Mouse (Mus musculus): ENCODE data around the gene Ddr1. TPM values are rescaled to one million over a fixed set of nuclear protein-coding genes. Genes with fewer than 3 reads are reported as not detected.

Ddr1 gene
- polyA plus RNA-seq, 1 experiment = 44.9 TPM

DNA sequence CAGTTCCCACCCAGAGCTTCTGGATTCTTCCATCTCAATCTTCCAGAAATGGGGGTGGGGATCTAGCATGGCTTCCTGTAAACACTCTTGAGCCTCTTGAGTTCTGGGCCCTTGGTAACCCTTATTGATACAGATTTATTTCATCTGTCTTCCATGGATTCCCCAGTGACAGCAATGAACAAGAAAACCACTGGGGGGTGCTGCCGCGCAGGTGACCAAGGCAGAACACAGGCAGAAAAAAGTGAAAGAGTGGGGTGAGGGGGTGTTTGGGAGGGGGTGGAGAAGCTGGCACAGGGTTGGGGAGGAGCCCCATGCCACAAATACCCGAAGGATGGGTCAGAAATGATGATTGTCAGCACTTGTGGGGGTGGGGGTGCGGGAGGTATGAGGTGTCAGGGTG lies 1.4 kb upstream of the Ddr1 start:
- TF ChIP-seq CTCF (IDR thresholded peaks at IDR 0.05; ENCODE audit: extremely low read depth, insufficient read depth, low read length) = peak; percentile 54
- no peak for TF ChIP-seq POLR2A (IDR thresholded peaks at IDR 0.05; ENCODE audit: extremely low read depth, insufficient read depth, low read length)
- Histone ChIP-seq H3K27ac (ENCODE audit: insufficient read depth, low read length) (no peak overlapping the region), H3K4me1 (ENCODE audit: control insufficient read depth, insufficient read depth, low read length) (peaks cover 2% of the 10 kb centered on the region; the same call in 1 of the 2 replicates), H3K4me3 (ENCODE audit: insufficient read depth, low read length) (no peak overlapping the region)

DNA sequence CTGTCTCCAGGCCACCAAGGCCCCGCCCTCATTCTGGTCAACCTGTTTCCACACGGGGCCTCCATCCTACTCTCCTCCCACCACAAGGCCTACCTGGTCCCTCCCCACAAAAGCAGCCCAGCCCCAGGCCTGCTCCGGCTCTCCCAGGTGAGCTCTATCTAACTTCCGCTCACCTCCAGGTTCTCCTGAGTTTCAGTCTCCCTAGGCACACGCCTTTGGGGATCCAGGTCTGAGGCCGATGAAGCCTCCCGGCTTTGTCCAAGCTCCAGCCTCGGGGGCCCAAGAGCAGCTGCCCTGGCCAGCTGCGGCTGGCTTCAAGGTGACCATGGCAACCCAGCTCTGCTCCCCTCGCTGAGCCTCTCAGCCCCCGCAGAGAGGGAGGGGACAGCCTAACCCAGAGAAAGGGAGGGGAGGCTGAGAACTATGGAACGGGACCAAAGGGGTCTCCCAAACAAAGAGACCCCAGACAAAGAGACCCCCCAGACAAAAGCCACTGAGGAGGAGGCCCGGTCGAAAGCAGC lies 610 bp downstream of the Ddr1 start:
- Histone ChIP-seq H3K4me3 (ENCODE audit: insufficient read depth, low read length) (peak overlapping the region; percentile 31), H3K4me1 (ENCODE audit: control insufficient read depth, insufficient read depth, low read length) (peaks cover 2% of the 10 kb centered on the region; the same call in 1 of the 2 replicates), H3K27ac (ENCODE audit: insufficient read depth, low read length) (peak overlapping the region; percentile 63)
- TF ChIP-seq CTCF (IDR thresholded peaks at IDR 0.05; ENCODE audit: extremely low read depth, insufficient read depth, low read length) = no peak
- TF ChIP-seq POLR2A (IDR thresholded peaks at IDR 0.05; ENCODE audit: extremely low read depth, insufficient read depth, low read length) = no peak

DNA sequence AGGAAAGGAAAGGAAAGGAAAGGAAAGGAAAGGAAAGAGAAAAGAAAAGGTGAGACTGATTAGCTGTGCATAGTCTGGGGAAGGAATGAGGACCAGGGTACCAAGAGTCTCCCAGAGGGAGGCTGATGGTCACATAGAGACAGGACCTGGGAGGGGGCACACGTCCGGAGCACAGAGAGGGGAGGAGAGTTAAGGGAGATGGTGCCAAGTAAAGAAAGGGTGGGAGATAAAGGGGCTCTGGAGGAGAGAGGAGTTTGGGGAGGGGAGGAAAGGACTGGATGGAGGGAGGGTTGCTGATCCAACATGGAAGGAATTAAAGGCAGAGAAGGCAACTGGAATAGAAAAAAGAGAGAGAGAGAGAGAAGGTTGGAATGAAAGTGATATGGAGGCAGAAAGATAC lies 1.4 kb downstream of the Ddr1 start:
- H3K27ac ChIP-seq (ENCODE audit: insufficient read depth, low read length) = no peak overlapping the region
- no peak for TF ChIP-seq POLR2A (IDR thresholded peaks at IDR 0.05; ENCODE audit: extremely low read depth, insufficient read depth, low read length)
- TF ChIP-seq CTCF (IDR thresholded peaks at IDR 0.05; ENCODE audit: extremely low read depth, insufficient read depth, low read length) = no peak
- H3K4me1 ChIP-seq (ENCODE audit: control insufficient read depth, insufficient read depth, low read length) = peaks cover 7% of the 10 kb centered on the region
- H3K4me3 ChIP-seq (ENCODE audit: insufficient read depth, low read length) = no peak overlapping the region; the same call in none of the 2 replicates

DNA sequence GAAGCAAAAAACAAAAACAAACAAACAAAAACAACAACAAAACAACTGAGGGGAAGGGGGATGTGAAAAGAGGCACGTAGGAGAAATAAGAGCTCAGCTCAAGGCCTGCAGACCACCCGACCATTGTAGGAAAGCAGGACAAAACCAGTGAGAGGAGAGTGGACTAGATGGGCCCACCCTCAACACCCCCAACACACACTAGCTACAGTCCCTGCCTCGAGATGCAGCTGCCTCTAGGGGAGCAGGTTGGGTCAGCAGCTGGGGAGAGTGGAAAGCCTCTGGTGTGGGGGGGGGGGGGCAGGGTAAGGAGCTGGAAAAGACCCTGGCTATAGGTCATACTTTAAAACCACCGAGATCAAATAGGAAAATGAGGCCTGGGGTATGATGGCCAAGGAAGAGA lies 1.8 kb downstream of the Ddr1 start:
- no peak overlapping the region for H3K4me3 ChIP-seq (ENCODE audit: insufficient read depth, low read length)
- TF ChIP-seq CTCF (IDR thresholded peaks at IDR 0.05; ENCODE audit: extremely low read depth, insufficient read depth, low read length) = no peak
- TF ChIP-seq POLR2A (IDR thresholded peaks at IDR 0.05; ENCODE audit: extremely low read depth, insufficient read depth, low read length) = no peak
- H3K4me1 ChIP-seq (ENCODE audit: control insufficient read depth, insufficient read depth, low read length) = peaks cover 7% of the 10 kb centered on the region
- peak overlapping the region; percentile 58; the same call in 1 of the 2 replicates for H3K27ac ChIP-seq (ENCODE audit: insufficient read depth, low read length)

DNA sequence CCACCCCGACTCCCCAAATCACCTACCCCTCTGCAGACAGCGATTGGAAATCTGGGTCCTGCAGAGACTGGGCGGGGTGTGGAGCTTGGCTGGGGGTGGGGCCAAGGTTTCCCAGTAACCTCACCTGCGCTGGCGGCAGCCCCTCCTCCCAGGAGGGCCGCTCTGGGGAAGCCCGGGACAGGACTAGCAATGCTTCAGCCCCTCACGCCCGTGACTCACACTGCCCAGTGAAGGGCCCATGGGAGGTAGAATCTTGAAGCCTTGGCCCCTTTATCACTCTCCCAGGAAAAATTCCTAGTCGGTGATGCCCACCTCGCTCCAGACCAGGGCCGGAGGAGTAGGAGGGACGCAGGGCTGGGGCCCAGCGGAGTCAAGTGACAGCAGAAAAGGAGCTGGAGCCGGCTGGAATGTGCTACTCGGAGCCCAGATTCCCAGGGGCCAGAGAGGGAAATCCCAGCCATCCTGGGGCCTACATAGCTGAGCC lies 2.4 kb downstream of the Ddr1 start:
- Histone ChIP-seq H3K4me3 (ENCODE audit: insufficient read depth, low read length) (peak overlapping the region; percentile 54; the same call in 1 of the 2 replicates), H3K4me1 (ENCODE audit: control insufficient read depth, insufficient read depth, low read length) (peaks cover 10% of the 10 kb centered on the region), H3K27ac (ENCODE audit: insufficient read depth, low read length) (peak overlapping the region; percentile 58; the same call in 1 of the 2 replicates)
- TF ChIP-seq POLR2A (IDR thresholded peaks at IDR 0.05; ENCODE audit: extremely low read depth, insufficient read depth, low read length) = no peak

DNA sequence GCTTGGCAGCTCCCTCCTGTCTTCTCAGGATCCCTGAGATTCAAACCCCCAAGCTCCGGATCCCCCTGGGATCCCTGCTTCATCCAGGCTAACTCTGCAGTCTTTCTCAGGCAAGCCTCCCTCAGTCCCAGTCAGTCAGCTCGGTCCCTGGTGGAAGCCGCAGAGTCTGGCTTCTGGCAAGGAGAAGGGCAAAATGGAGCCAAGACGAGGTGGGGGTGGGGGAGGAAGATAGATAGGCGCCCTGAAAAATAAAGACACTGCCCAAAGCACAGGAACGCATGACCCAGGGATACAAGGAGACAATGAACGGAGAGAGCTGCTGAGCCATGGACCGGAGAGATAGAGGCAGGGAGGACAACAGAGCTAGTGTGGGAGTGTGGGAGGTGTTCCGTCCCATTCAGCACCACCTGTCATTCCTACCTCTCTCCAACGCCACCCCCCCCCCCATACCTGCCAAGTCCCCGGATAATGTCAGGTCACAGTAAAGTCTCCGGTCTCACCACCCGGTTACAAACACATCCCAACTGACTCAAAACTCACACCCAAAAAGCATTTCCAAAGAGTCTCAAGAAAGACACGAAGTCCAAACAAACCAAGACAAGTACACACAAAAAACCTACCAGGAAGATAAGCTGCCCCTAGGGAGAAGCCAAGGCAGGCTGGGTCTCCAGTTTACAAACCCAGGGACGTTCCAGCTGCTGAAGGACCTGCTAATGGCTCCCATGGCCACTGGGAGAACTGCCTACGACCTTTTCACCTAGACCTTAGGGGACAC lies 3.0 kb downstream of the Ddr1 start:
- Histone ChIP-seq H3K4me1 (ENCODE audit: control insufficient read depth, insufficient read depth, low read length) (peaks cover 11% of the 10 kb centered on the region), H3K27ac (ENCODE audit: insufficient read depth, low read length) (peak overlapping the region; percentile 85), H3K4me3 (ENCODE audit: insufficient read depth, low read length) (peak overlapping the region; percentile 54)
- TF ChIP-seq CTCF (IDR thresholded peaks at IDR 0.05; ENCODE audit: extremely low read depth, insufficient read depth, low read length) (no peak), POLR2A (IDR thresholded peaks at IDR 0.05; ENCODE audit: extremely low read depth, insufficient read depth, low read length) (no peak)

DNA sequence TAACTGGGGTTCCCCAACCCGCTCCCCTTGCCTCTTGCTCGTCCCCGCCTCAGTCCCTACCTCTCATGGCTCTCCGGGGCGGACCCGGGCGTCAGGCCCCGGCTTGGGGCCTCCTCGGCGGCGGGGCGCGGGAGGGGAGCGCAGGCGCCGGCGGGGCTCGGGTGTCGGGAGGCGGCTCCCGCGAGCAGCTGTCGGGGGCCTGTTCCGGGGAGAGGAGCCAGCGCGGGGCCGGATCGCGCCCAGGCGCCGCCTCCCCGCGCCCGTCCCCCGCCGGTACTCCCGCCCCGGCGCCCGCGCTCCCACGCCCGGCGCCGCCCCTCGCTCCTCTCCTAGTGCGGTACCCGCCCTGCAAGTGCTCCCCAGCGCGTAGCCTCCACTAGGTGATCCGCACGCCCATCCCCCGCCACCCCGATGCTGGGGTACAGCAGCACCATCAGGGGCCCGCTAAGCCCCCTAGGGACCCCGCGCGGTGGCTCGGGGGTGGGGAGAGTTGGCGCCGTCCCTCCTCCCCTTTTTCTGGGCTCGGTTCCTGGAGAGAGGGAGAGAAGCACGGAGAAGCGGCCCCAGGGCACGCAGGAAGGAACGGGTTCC lies 4.0 kb downstream of the Ddr1 start:
- Histone ChIP-seq H3K4me1 (ENCODE audit: control insufficient read depth, insufficient read depth, low read length) (peaks cover 11% of the 10 kb centered on the region), H3K27ac (ENCODE audit: insufficient read depth, low read length) (peak overlapping the region; percentile 85), H3K4me3 (ENCODE audit: insufficient read depth, low read length) (peak overlapping the region; percentile 54)
- TF ChIP-seq CTCF (IDR thresholded peaks at IDR 0.05; ENCODE audit: extremely low read depth, insufficient read depth, low read length) = no peak
- TF ChIP-seq POLR2A (IDR thresholded peaks at IDR 0.05; ENCODE audit: extremely low read depth, insufficient read depth, low read length) = 0 out of 2 replicates have a peak, but pooled peaks have one; percentile 37

DNA sequence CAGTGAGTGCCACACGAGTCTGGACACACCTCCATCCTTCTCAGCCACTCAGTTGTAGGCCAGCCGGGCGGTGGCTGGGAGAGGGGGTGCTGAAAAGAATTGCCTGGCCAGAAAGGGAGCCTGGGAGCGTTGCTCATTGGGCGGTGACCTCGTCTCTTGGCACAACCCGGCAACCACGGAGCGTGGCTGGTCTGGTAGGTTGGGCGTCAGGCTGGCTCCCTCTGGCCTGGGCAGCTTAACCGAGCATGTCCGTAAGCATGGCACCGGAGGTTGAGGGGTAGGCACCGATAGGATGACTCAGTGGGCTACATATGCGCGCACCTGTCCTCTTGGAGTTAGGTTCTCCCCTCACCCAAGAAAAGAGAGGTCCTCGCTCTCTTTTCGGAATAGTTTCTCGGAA lies 4.5 kb downstream of the Ddr1 start:
- Histone ChIP-seq H3K4me3 (ENCODE audit: insufficient read depth, low read length) (peak overlapping the region; percentile 54), H3K4me1 (ENCODE audit: control insufficient read depth, insufficient read depth, low read length) (peaks cover 11% of the 10 kb centered on the region), H3K27ac (ENCODE audit: insufficient read depth, low read length) (peak overlapping the region; percentile 62)
- TF ChIP-seq CTCF (IDR thresholded peaks at IDR 0.05; ENCODE audit: extremely low read depth, insufficient read depth, low read length) (no peak), POLR2A (IDR thresholded peaks at IDR 0.05; ENCODE audit: extremely low read depth, insufficient read depth, low read length) (no peak)

DNA sequence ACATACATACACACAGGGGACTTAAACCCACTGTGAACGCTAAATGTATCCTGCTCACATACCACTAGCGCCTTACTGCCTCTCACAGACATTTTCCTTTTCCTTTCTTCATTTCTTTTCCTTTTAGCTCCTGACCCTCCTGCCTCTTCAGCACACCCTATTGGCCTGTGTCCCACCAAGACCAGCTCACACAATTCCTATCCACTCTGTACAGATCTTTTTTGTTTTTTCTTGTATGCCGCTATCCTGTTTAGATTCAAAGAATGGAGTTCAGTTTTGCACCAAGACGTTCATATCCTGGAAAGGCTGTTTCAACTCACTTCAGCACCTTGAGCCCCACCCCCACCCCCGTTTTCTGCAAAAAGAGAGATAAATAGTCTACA lies 5.9 kb downstream of the Ddr1 start:
- H3K4me1 ChIP-seq (ENCODE audit: control insufficient read depth, insufficient read depth, low read length) = peaks cover 12% of the 10 kb centered on the region
- peak overlapping the region; percentile 92 for H3K27ac ChIP-seq (ENCODE audit: insufficient read depth, low read length)
- TF ChIP-seq POLR2A (IDR thresholded peaks at IDR 0.05; ENCODE audit: extremely low read depth, insufficient read depth, low read length) = no peak
- TF ChIP-seq CTCF (IDR thresholded peaks at IDR 0.05; ENCODE audit: extremely low read depth, insufficient read depth, low read length) = no peak
- H3K4me3 ChIP-seq (ENCODE audit: insufficient read depth, low read length) = peak overlapping the region; percentile 29

All from cortical plate, adult 2 months (tissue).